Mouse (Mus musculus) embryonic facial prominence, embryonic 11.5 days (tissue): Measurements from ENCODE around the gene Wdr91. TPM values are rescaled to one million over a fixed set of nuclear protein-coding genes. Genes with fewer than 3 reads are reported as not detected.
A peak's percentile ranks its signal among the peaks of the same experiment; 100 is the strongest.

Source experiments
- ATAC-seq: fragments of 200-750 bp; cut with Nextera tagmentation; replicated peaks from 2 replicates; pipeline ENCODE4 v1.8.0; 2017; ENCODE audit warnings: low read depth; ENCODE audit not compliant: insufficient number of reproducible peaks, low FRiP score, low TSS enrichment
- DNase-seq: peaks from one replicate; pipeline ENCODE4 v3.0.0-alpha.2; 2015; ENCODE audit warnings: low spot score
- H3K27ac ChIP-seq: fragments of 300-500 bp; sonication (generic); replicated peaks from 2 replicates; pipeline ENCODE4 v1.5.1; 2014; ENCODE audit warnings: mild to moderate bottlenecking, low read depth, low read length, control low read depth
- H3K27me3 ChIP-seq: fragments of 300-500 bp; sonication (generic); 2 replicates; pipeline ENCODE4 v1.6.1; 2014; ENCODE audit warnings: mild to moderate bottlenecking, low read length, moderate library complexity, mixed read lengths; ENCODE audit not compliant: control insufficient read depth, insufficient read depth
- H3K36me3 ChIP-seq: fragments of 300-500 bp; sonication (generic); replicated peaks from 2 replicates; pipeline ENCODE4 v1.6.1; 2014; ENCODE audit warnings: low read depth, mild to moderate bottlenecking, low read length, moderate library complexity, mixed read lengths; ENCODE audit not compliant: control insufficient read depth, insufficient read depth
- H3K4me1 ChIP-seq: fragments of 300-500 bp; sonication (generic); 2 replicates; pipeline ENCODE4 v1.6.1; 2014; ENCODE audit warnings: low read length, mixed read lengths; ENCODE audit not compliant: control insufficient read depth, insufficient read depth
- H3K4me2 ChIP-seq: fragments of 300-500 bp; sonication (generic); 2 replicates; pipeline ENCODE4 v1.6.1; 2014; ENCODE audit warnings: low read depth, mild to moderate bottlenecking, control low read depth, low read length, moderate library complexity
- H3K4me3 ChIP-seq: fragments of 300-500 bp; sonication (generic); 2 replicates; pipeline ENCODE4 v1.5.1; 2014; ENCODE audit warnings: low read depth, low read length, control low read depth
- H3K9ac ChIP-seq: fragments of 300-500 bp; sonication (generic); replicated peaks from 2 replicates; pipeline ENCODE4 v1.6.1; 2014; ENCODE audit warnings: mild to moderate bottlenecking, control low read depth, low read length
- H3K9me3 ChIP-seq: fragments of 300-500 bp; sonication (generic); replicated peaks from 2 replicates; pipeline ENCODE4 v1.6.1; 2016; ENCODE audit warnings: mild to moderate bottlenecking, low read length, inconsistent platforms, mixed read lengths; ENCODE audit not compliant: control insufficient read depth
- WGBS: fragments of 180-500 bp; shearing (Covaris S2); extraction: QIAGEN DNeasy Blood & Tissue Kit; methylation state at CpG from one replicate; pipeline ENCODE4 v1.1.7; 2014; 5-methylcytosine and 5-hydroxymethylcytosine counted together
- polyA plus RNA-seq: library from polyadenylated mRNA; unstranded; fragments of >200 nt; fragmentation: Nextera tagmentation; extraction: Ambion mirVana; gene quantifications from 2 replicates; pipeline ENCODE4 v1.2.1, GENCODE M21; 2014

Gene Wdr91
- polyA plus RNA-seq, 1 experiment from 2014 or later, result 11.9 TPM

DNA sequence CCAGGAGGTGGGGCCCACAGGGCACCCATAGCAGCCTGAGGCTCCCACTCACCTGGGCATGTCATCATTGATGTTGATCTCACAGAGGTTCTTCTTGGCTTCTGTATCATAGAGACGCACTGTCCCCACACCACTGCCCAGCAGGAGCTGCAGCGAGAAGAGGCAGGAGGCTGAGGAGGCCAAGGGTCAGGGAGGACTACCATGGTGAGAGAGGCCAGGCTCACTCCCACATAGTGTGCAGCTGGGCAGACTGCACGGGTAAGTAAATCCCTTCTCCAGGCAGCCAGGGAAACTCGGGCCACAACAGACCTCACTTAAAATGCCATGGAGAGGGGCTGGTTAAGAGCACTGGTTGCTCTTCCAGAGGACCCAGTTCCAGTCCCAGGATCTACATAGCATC is 21.5 kb downstream of the Wdr91 start:
- Histone ChIP-seq H3K4me1 (no peaks in the 10 kb centered on the region), H3K4me3 (no peak overlapping the region), H3K27ac (no peak overlapping the region), H3K9me3 (no peaks in the 10 kb centered on the region), H3K27me3 (no peaks in the 10 kb centered on the region), H3K9ac (no peak overlapping the region), H3K4me2 (no peak overlapping the region), H3K36me3 (peaks cover 8% of the 10 kb centered on the region; the same call in 1 of the 2 replicates)
- 73% methylated on average over 4 of the region's 4 CpGs for WGBS
- DNase-seq (no peak), ATAC-seq (no peak)

DNA sequence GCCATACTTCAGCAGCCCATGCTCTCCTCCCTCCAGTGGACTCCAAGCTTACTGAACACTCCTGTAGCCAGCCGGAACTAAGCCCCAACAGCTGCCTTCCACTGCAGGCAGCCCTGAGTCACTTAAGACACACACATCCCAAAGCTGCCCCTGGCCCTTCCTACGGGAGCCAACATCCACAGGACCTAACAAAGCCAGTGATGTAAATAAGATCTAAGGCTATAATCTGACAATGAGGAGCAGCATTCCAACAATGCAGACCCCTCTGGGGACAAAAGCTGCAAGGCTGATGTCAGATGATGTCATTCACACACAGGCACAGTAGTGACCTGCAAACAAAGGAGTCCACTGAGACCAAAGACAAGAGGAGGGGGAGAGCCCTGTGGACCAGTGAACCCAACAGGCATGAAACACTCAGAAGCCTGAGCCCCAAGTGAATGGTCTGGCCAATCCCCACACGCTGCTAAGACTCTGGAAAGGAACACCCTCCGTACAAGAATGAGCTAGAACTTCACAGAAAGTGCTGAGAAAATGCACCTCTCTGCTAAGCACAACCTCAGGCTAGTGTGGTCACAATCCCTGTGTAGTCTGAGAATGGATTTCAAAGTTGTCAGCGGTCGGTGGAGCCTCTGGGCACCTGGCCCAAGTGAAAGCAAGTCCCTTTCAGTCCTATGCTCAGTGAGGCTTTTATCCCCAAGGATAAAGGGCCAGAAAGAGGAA is 23.4 kb downstream of the Wdr91 start:
- DNase-seq, result peak; percentile 15
- Histone ChIP-seq H3K36me3 (peaks cover 8% of the 10 kb centered on the region; the same call in 1 of the 2 replicates), H3K27ac (no peak overlapping the region), H3K27me3 (no peaks in the 10 kb centered on the region), H3K9me3 (no peaks in the 10 kb centered on the region), H3K9ac (no peak overlapping the region), H3K4me2 (no peak overlapping the region), H3K4me1 (no peaks in the 10 kb centered on the region), H3K4me3 (no peak overlapping the region)
- WGBS, result 66% methylated on average over 6 of the region's 6 CpGs
- peak; percentile 77 for ATAC-seq

DNA sequence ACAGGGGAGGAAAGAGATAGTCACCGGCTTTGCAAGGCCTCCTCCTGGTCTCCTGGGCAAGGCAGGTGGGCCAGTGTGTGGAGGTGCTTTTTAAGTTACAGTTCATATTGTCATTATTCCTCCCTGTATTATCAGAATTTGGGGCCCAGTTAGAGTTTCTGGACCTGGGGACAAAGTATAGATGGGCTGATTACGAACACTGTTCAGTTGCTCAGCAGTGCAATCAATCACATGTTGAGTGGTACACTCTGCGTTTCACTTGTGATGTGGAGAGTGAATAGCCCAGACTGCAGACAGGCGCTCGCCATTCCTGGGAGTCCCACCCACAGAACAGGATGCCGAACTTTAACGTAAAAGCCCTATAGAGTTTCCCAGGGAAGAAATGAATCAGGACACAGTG is 26.0 kb downstream of the Wdr91 start:
- no peak overlapping the region for H3K9ac ChIP-seq
- H3K27ac ChIP-seq, result no peak overlapping the region
- no peaks in the 10 kb centered on the region for H3K9me3 ChIP-seq
- no peaks in the 10 kb centered on the region for H3K4me1 ChIP-seq
- ATAC-seq, result no peak
- no peaks in the 10 kb centered on the region for H3K27me3 ChIP-seq
- H3K36me3 ChIP-seq, result peaks cover 2% of the 10 kb centered on the region; the same call in 1 of the 2 replicates
- WGBS, result 89% methylated on average over 7 of the region's 7 CpGs
- no peak overlapping the region for H3K4me2 ChIP-seq
- no peak for DNase-seq
- H3K4me3 ChIP-seq, result no peak overlapping the region

DNA sequence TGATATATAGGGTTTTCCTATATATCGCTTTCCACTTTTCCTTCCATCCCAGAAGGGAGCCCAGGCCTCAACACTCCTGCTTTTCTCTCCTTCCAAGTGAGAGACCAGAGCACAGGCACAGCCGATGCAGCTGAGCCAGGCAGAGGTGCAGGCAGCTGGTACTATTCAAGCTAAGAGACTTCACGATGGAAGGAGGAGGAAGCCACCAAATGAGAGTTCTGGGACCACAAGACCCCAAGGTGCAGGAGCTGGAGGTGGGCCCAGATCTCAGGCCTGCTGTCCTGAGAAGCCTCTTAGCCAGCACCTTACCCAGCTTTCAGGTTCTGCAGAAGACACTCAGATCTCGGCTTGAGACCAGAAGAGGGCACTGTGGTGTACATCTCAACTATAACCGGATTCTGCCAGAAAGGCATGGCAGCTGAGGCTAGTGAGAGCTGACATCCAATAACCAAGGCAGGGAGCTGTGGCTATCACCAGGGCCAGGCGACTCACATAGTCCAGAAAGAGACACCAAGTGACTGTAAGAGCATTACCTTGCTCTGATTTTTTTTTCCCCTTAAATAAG is 30.7 kb downstream of the Wdr91 start:
- WGBS, result 49% methylated on average over 6 of the region's 6 CpGs
- Histone ChIP-seq H3K4me3 (no peak overlapping the region), H3K9ac (no peak overlapping the region; the same call in 1 of the 2 replicates), H3K4me2 (no peak overlapping the region), H3K27ac (no peak overlapping the region), H3K9me3 (no peaks in the 10 kb centered on the region), H3K4me1 (no peaks in the 10 kb centered on the region; the same call in 1 of the 2 replicates), H3K36me3 (0 out of 2 replicates have a peak, but pooled peaks cover 2% of the 10 kb centered on the region), H3K27me3 (no peaks in the 10 kb centered on the region)
- DNase-seq (peak; percentile 37), ATAC-seq (no peak)

DNA sequence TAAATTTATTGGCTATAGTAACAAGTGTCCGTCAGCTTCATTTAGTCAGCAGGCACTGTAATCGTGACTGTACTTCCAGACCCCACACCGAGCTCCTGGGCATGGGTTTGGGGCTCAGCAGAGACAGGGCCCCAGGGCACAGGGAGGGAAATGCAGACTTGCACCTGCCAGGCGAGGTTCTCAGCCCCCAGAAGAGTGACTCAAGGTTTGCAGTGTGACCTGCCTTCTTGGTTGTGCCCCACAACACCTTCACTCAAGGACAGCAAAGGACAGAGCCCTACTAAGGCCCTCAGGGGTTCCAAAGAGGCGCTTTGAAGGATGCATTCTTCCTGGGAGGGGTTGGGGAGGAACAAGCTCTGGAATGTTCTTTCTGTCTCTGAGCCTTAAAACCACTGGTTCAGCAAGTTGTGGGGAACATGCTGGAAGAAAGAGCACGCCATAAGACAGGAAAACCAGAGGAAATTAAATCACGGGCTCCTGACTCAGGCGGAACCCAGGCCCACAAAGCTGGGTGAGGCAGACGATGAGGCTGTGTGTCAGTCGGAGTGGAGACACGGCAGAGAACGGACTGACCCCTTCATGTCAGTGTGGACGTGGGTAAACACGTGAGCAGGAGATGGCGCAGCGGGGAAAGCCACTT is 31.5 kb downstream of the Wdr91 start:
- ATAC-seq, result no peak
- no peaks in the 10 kb centered on the region for H3K9me3 ChIP-seq
- H3K27me3 ChIP-seq, result no peaks in the 10 kb centered on the region
- H3K4me3 ChIP-seq, result no peak overlapping the region
- no peak for DNase-seq
- no peaks in the 10 kb centered on the region; the same call in 1 of the 2 replicates for H3K4me1 ChIP-seq
- H3K4me2 ChIP-seq, result no peak overlapping the region
- H3K27ac ChIP-seq, result no peak overlapping the region
- 83% methylated on average over 16 of the region's 16 CpGs for WGBS
- H3K9ac ChIP-seq, result no peak overlapping the region
- 0 out of 2 replicates have a peak, but pooled peaks cover 2% of the 10 kb centered on the region for H3K36me3 ChIP-seq

DNA sequence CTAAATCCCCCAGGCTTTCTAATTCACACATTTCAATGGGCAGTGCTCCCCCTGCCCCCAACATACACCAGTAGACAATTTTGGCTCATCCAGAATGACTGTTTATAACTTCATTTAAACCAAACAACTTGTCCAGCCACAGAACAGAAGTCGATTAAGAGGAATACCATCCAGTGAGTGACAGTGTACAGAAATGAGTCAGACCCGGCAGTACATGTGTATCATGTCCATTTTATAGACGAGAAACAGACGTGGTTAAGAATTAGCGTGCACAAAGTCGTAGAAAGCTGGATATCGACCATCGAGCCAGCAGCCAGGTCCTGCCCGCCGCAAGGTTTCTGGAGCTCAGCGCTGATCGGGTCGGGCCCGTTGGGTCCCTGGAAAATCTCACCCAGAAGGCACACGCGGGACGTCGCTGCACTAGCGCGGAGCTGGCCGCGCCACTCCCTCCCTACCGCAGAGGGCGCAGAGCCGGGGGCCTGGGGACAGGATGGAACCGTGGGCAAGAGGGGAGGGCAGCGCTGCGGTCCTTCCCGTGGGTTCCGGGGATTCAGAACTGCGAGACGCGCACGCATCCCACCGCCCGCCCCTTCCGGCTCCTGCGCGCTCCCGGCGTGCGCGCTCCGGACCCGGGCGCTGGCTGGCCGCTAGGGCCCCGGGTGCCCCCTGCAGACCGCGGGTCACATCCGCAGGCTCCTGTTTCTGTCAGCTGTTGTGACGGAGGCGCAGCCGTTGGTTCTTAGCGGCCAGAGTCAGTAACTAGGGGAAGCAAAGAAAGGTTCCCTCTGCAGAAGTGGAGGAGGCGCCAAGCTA is 33.0 kb downstream of the Wdr91 start, which contains the start of gene Cyren:
Gene Cyren, minus strand, starts transcription at position 552 of the 813 bp plus-strand sequence.
- Histone ChIP-seq H3K4me1 (no peaks in the 10 kb centered on the region; the same call in 1 of the 2 replicates), H3K36me3 (0 out of 2 replicates have a peak, but pooled peaks cover 2% of the 10 kb centered on the region)

DNA sequence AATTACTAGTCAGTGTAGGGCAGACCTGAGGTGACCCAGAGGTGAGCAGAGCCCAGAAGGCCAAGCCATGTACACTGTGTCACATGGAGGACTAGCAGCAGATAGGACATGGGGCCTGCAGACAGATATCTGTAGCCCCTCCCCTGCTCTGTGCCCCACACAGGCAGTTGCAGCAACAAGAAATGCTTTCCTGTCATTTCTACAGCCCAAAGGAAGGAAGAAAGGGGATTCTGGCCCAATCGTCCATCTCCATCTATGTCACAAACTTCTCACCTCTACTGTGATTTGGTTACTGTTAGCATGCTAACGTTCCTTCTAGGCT is 33.9 kb downstream of the Wdr91 start:
- no peaks in the 10 kb centered on the region for H3K36me3 ChIP-seq
- no peak for DNase-seq
- peak overlapping the region; percentile 67 for H3K4me2 ChIP-seq
- peak overlapping the region; percentile 75 for H3K4me3 ChIP-seq
- WGBS, result 47% methylated on average over 2 of the region's 2 CpGs
- peak overlapping the region; percentile 90 for H3K9ac ChIP-seq
- no peak overlapping the region for H3K27ac ChIP-seq
- no peaks in the 10 kb centered on the region for H3K9me3 ChIP-seq
- H3K27me3 ChIP-seq, result no peaks in the 10 kb centered on the region
- H3K4me1 ChIP-seq, result no peaks in the 10 kb centered on the region; the same call in 1 of the 2 replicates
- no peak for ATAC-seq

More for the DNA sequence above, 33.0 kb downstream of the Wdr91 start, which contains the start of gene Cyren:
- DNase-seq (peak; percentile 95), ATAC-seq (peak; percentile 84)
- Histone ChIP-seq H3K9me3 (no peaks in the 10 kb centered on the region), H3K4me2 (peak within 1 kb of the TSS; percentile 67), H3K4me3 (peak within 1 kb of the TSS; percentile 75), H3K27ac (peak within 1 kb of the TSS; percentile 87), H3K27me3 (no peaks in the 10 kb centered on the region), H3K9ac (peak within 1 kb of the TSS; percentile 90)
- under 1% methylated on average over 49 of the region's 56 CpGs for WGBS
